Mouse (Mus musculus): ENCODE data around the gene E130114P18Rik. TPM values are rescaled to one million over a fixed set of nuclear protein-coding genes. Genes with fewer than 3 reads are reported as not detected.
A peak's percentile ranks its signal among the peaks of the same experiment; 100 is the strongest.

Gene E130114P18Rik
- polyA plus RNA-seq, 1 experiment from 2014 or later, result 0.54 TPM

DNA sequence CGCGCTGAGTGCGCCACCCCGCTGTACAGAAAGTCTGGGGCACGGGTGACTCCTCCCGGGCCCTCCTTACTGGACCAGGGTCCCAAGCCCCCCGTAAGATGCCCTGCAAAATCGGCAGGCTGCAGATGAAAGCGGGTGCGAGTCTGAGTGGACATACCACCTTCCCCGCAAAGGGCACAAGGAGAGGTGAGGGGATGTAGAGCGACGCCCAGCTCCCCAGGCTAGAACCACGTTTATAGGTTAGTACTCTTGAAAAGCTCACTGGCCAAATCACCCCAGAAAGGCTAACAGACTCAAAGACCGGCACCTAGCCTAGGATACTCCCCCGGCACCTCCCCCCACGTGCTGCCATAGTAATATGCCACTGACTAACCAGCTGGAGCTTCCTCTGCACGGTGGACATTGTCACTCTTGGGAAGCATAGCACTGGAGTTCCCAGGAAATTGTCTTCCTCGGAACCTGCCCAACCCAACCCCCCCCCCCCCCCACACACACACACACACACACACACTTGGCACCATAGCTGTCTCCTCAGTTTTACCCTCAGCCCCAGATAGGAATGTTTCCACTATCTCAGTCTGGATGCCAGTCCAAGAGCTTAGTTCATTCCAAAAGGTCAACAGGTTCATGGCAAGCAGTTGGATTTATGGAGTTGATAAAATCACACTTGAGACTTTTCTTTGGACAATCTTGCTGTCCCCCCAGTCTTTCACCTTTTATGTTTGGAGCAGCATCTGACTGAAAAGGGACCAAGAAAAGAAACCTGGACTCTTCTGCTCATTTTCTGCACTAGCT, 31.6 kb downstream of the E130114P18Rik start:
- Histone ChIP-seq H3K9ac (replicated peaks; ENCODE audit: low read length) (peak overlapping the region; percentile 50), H3K9me3 (ENCODE audit: low read length) (no peaks in the 10 kb centered on the region), H3K27me3 (ENCODE audit: insufficient read depth, low read length) (peaks cover 2% of the 10 kb centered on the region; the same call in 1 of the 2 replicates), H3K4me1 (ENCODE audit: insufficient read depth, low read length) (peaks cover 12% of the 10 kb centered on the region), H3K36me3 (ENCODE audit: insufficient read depth, low read length) (no peaks in the 10 kb centered on the region), H3K4me3 (ENCODE audit: low read length) (peak overlapping the region; percentile 39), H3K27ac (ENCODE audit: low read length) (no peak overlapping the region), H3K4me2 (replicated peaks; ENCODE audit: low read depth, low read length) (peak overlapping the region; percentile 58)
- WGBS, result 6% methylated on average over 19 of the region's 19 CpGs
- peak; percentile 64 for ATAC-seq (ENCODE audit: low FRiP score, low TSS enrichment)

- peak overlapping the region; percentile 50 for H3K9ac ChIP-seq (replicated peaks; ENCODE audit: low read length)
- peaks cover 2% of the 10 kb centered on the region; the same call in 1 of the 2 replicates for H3K27me3 ChIP-seq (ENCODE audit: insufficient read depth, low read length)
- no peaks in the 10 kb centered on the region for H3K9me3 ChIP-seq (ENCODE audit: low read length)
- ATAC-seq (ENCODE audit: low FRiP score, low TSS enrichment), result peak; percentile 83
- no peaks in the 10 kb centered on the region for H3K36me3 ChIP-seq (ENCODE audit: insufficient read depth, low read length)
- H3K4me1 ChIP-seq (ENCODE audit: insufficient read depth, low read length), result peaks cover 9% of the 10 kb centered on the region
- H3K4me2 ChIP-seq (replicated peaks; ENCODE audit: low read depth, low read length), result peak overlapping the region; percentile 58
- peak overlapping the region; percentile 39 for H3K4me3 ChIP-seq (ENCODE audit: low read length)
- WGBS, result 8% methylated on average over 32 of the region's 32 CpGs
- no peak overlapping the region for H3K27ac ChIP-seq (ENCODE audit: low read length)
Observed at GRCm38 (mm10) chr4:97745296-97746105, 32.4 kb downstream of the E130114P18Rik start.

GRCm38 (mm10) chr4:97743932-97744331, 33.9 kb downstream of the E130114P18Rik start:
- Histone ChIP-seq H3K4me2 (replicated peaks; ENCODE audit: low read depth, low read length) (no peak overlapping the region), H3K36me3 (ENCODE audit: insufficient read depth, low read length) (no peaks in the 10 kb centered on the region), H3K27me3 (ENCODE audit: insufficient read depth, low read length) (peaks cover 2% of the 10 kb centered on the region; the same call in 1 of the 2 replicates), H3K4me1 (ENCODE audit: insufficient read depth, low read length) (peaks cover 9% of the 10 kb centered on the region), H3K9ac (replicated peaks; ENCODE audit: low read length) (no peak overlapping the region), H3K27ac (ENCODE audit: low read length) (no peak overlapping the region), H3K9me3 (ENCODE audit: low read length) (no peaks in the 10 kb centered on the region), H3K4me3 (ENCODE audit: low read length) (no peak overlapping the region)
- peak; percentile 50; the same call in 1 of the 2 replicates for ATAC-seq (ENCODE audit: low FRiP score, low TSS enrichment)
- 52% methylated on average over 5 of the region's 5 CpGs for WGBS

DNA sequence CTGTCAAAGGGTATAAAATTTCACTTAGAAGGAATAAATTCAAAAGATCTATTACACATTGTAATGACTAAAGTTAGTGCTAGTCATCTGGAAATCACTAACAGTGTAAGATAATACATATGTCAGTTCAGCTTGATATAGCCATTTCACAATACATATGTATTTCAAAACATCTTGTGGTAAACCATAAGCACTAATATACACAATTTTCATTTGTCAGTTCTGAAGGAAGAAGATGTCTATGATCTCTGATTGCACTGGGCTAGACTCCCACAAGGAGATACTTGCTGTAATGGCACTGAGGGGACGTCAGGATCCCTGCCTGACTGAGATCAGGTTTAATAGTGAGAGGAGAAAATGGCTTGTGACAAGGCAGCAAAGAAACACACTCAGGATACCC, 44.5 kb downstream of the E130114P18Rik start:
- Histone ChIP-seq H3K4me1 (ENCODE audit: insufficient read depth, low read length) (no peaks in the 10 kb centered on the region), H3K36me3 (ENCODE audit: insufficient read depth, low read length) (no peaks in the 10 kb centered on the region), H3K9me3 (ENCODE audit: low read length) (no peaks in the 10 kb centered on the region), H3K27ac (ENCODE audit: low read length) (no peak overlapping the region), H3K4me3 (ENCODE audit: low read length) (no peak overlapping the region), H3K4me2 (replicated peaks; ENCODE audit: low read depth, low read length) (no peak overlapping the region), H3K27me3 (ENCODE audit: insufficient read depth, low read length) (no peaks in the 10 kb centered on the region), H3K9ac (replicated peaks; ENCODE audit: low read length) (no peak overlapping the region)
- WGBS, result 55% methylated on average over 1 of the region's 1 CpGs
- no peak for ATAC-seq (ENCODE audit: low FRiP score, low TSS enrichment)

DNA sequence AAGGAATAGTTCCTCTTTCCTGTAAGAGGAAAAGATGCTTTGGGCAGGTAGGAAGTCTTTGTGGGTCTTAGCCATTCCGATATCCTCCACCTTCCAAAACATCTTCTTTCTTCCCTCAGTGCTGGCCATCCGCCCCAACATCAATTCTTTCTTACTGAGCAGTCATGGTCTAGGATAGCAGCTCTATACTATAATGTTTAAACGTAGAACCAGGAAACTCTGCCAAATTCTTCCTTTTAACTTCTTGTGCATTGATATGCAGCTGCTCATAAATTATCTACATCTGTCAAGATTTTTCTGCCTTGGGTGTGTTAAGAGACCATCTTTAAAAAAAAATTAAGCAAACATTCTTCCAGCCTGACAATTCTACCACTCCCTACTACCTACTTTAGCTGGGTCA, 47.5 kb downstream of the E130114P18Rik start:
- WGBS, result 70% methylated on average over 3 of the region's 3 CpGs
- no peak for ATAC-seq (ENCODE audit: low FRiP score, low TSS enrichment)
- H3K36me3 ChIP-seq (ENCODE audit: insufficient read depth, low read length), result no peaks in the 10 kb centered on the region

DNA sequence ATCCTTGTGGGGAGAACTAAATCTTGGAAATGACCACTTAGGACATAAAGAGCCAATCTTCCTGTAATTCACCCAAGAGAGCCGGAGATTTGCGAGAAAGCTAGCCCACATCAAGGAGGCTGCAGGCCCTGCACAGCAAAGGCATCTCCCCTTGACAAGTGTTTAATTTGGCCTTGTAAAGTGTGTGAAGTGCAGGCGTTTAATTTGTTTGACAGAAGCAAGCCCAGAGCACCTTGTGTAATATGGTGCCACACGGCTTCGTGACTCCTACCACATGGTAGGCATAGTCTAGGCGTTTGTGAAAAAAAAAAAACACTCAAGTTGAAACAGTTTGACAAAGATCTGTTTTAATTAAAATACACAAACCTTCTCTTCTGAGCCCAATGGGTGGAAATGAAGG, 47.9 kb downstream of the E130114P18Rik start:
- no peaks in the 10 kb centered on the region for H3K36me3 ChIP-seq (ENCODE audit: insufficient read depth, low read length)
- no peak overlapping the region for H3K4me2 ChIP-seq (replicated peaks; ENCODE audit: low read depth, low read length)
- H3K27me3 ChIP-seq (ENCODE audit: insufficient read depth, low read length), result no peaks in the 10 kb centered on the region
- H3K27ac ChIP-seq (ENCODE audit: low read length), result no peak overlapping the region
- no peak overlapping the region for H3K9ac ChIP-seq (replicated peaks; ENCODE audit: low read length)
- ATAC-seq (ENCODE audit: low FRiP score, low TSS enrichment), result no peak
- 50% methylated on average over 6 of the region's 6 CpGs for WGBS
- no peaks in the 10 kb centered on the region for H3K9me3 ChIP-seq (ENCODE audit: low read length)
- H3K4me3 ChIP-seq (ENCODE audit: low read length), result no peak overlapping the region
- H3K4me1 ChIP-seq (ENCODE audit: insufficient read depth, low read length), result no peaks in the 10 kb centered on the region

More for the DNA sequence above, 47.5 kb downstream of the E130114P18Rik start:
- Histone ChIP-seq H3K9ac (replicated peaks; ENCODE audit: low read length) (no peak overlapping the region), H3K27ac (ENCODE audit: low read length) (no peak overlapping the region), H3K4me1 (ENCODE audit: insufficient read depth, low read length) (no peaks in the 10 kb centered on the region), H3K27me3 (ENCODE audit: insufficient read depth, low read length) (no peaks in the 10 kb centered on the region), H3K9me3 (ENCODE audit: low read length) (no peaks in the 10 kb centered on the region), H3K4me2 (replicated peaks; ENCODE audit: low read depth, low read length) (no peak overlapping the region), H3K4me3 (ENCODE audit: low read length) (no peak overlapping the region)

- Histone ChIP-seq H3K27ac (ENCODE audit: low read length) (no peak overlapping the region), H3K4me1 (ENCODE audit: insufficient read depth, low read length) (no peaks in the 10 kb centered on the region), H3K27me3 (ENCODE audit: insufficient read depth, low read length) (no peaks in the 10 kb centered on the region), H3K36me3 (ENCODE audit: insufficient read depth, low read length) (no peaks in the 10 kb centered on the region), H3K4me3 (ENCODE audit: low read length) (no peak overlapping the region), H3K9ac (replicated peaks; ENCODE audit: low read length) (no peak overlapping the region), H3K9me3 (ENCODE audit: low read length) (no peaks in the 10 kb centered on the region), H3K4me2 (replicated peaks; ENCODE audit: low read depth, low read length) (no peak overlapping the region)
- no peak for ATAC-seq (ENCODE audit: low FRiP score, low TSS enrichment)
- 93% methylated on average over 4 of the region's 4 CpGs for WGBS
Observed at GRCm38 (mm10) chr4:97728520-97728919, 49.4 kb downstream of the E130114P18Rik start.

DNA sequence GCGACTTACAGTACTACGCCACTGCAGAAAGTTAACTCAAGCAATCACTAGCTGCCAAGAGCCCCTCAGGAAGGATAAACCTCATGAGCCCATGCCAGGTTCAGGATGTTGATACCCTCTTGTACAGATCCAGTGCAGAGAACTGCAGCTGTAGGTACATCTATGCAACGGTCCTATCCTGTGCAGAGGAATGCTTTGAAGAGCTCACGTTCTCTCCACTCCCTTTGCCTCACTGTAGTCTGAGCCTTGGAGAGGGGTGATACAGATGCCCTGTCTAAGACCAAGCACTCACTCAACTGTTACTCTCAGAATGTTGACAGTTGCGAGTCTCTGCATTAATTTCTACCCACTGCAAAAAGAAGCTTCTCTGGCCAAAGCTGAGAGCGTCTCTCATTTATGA, 54.5 kb downstream of the E130114P18Rik start:
- Histone ChIP-seq H3K9ac (replicated peaks; ENCODE audit: low read length) (no peak overlapping the region), H3K4me1 (ENCODE audit: insufficient read depth, low read length) (no peaks in the 10 kb centered on the region), H3K36me3 (ENCODE audit: insufficient read depth, low read length) (no peaks in the 10 kb centered on the region), H3K27me3 (ENCODE audit: insufficient read depth, low read length) (no peaks in the 10 kb centered on the region), H3K9me3 (ENCODE audit: low read length) (no peaks in the 10 kb centered on the region), H3K4me2 (replicated peaks; ENCODE audit: low read depth, low read length) (no peak overlapping the region), H3K27ac (ENCODE audit: low read length) (no peak overlapping the region), H3K4me3 (ENCODE audit: low read length) (no peak overlapping the region)
- 0 out of 2 replicates have a peak, but pooled peaks have one; percentile 9 for ATAC-seq (ENCODE audit: low FRiP score, low TSS enrichment)
- 81% methylated on average over 6 of the region's 6 CpGs for WGBS

DNA sequence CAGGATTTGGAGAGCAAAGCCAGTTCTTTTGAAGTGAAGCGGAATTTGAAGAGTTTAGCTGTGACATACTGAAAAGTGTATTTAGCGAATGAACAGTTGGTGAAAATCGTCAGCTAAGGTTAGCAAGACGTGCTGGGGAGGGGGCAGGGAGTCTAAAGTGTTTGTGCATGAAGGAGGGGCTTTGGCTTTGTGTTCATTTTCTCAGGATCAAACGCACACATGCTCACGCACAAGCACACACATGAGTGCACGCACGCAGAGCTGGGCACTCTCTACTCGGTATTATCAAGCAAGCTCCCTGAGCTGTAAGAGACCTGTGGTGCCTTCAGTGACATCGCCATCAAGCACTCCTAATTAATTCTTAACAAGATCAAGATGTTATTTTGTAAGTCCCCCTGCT, 55.2 kb downstream of the E130114P18Rik start:
- Histone ChIP-seq H3K9ac (replicated peaks; ENCODE audit: low read length) (no peak overlapping the region), H3K4me3 (ENCODE audit: low read length) (no peak overlapping the region), H3K9me3 (ENCODE audit: low read length) (no peaks in the 10 kb centered on the region), H3K27ac (ENCODE audit: low read length) (no peak overlapping the region), H3K36me3 (ENCODE audit: insufficient read depth, low read length) (no peaks in the 10 kb centered on the region), H3K4me1 (ENCODE audit: insufficient read depth, low read length) (no peaks in the 10 kb centered on the region), H3K4me2 (replicated peaks; ENCODE audit: low read depth, low read length) (no peak overlapping the region), H3K27me3 (ENCODE audit: insufficient read depth, low read length) (no peaks in the 10 kb centered on the region)
- no peak for ATAC-seq (ENCODE audit: low FRiP score, low TSS enrichment)
- 63% methylated on average over 10 of the region's 10 CpGs for WGBS

Data from kidney, embryonic 16.5 days (tissue).